Mouse (Mus musculus) liver, adult 2 months (tissue): ENCODE data around the gene Nlrp6. TPM values are rescaled to one million over a fixed set of nuclear protein-coding genes. Genes with fewer than 3 reads are reported as not detected.

Source experiments
- DNase-seq: peaks from one replicate; pipeline ENCODE4 v3.0.0-alpha.2; 2011; ENCODE audit warnings: low read depth, low spot score; ENCODE audit errors: extremely low read depth
- H3K27ac ChIP-seq: fragments of 200-500 bp; replicated peaks from 2 replicates; pipeline ENCODE4 v1.5.1; 2012; ENCODE audit warnings: low read depth, mild to moderate bottlenecking, control low read depth, inconsistent platforms, low read length; ENCODE audit not compliant: insufficient read depth
- H3K27me3 ChIP-seq: fragments of 200-500 bp; 2 replicates; pipeline ENCODE4 v1.6.1; 2012; ENCODE audit warnings: mild to moderate bottlenecking, moderate library complexity, low read length, inconsistent platforms; ENCODE audit not compliant: control insufficient read depth, insufficient read depth
- H3K36me3 ChIP-seq: fragments of 200-500 bp; 2 replicates; pipeline ENCODE4 v1.6.1; 2012; ENCODE audit warnings: low read length, inconsistent platforms; ENCODE audit not compliant: control insufficient read depth, insufficient read depth
- H3K4me1 ChIP-seq: fragments of 200-500 bp; 2 replicates; pipeline ENCODE4 v1.6.1; 2011; ENCODE audit warnings: low read length; ENCODE audit not compliant: control insufficient read depth, insufficient read depth
- H3K4me3 ChIP-seq: fragments of 200-500 bp; 2 replicates; pipeline ENCODE4 v1.5.1; 2011; ENCODE audit warnings: low read depth, mild to moderate bottlenecking, control low read depth, low read length, moderate library complexity; ENCODE audit not compliant: insufficient read depth
- H3K79me2 ChIP-seq: fragments of 200-500 bp; 2 replicates; pipeline ENCODE4 v1.6.1; 2012; ENCODE audit warnings: inconsistent platforms, mild to moderate bottlenecking, low read length, moderate library complexity; ENCODE audit not compliant: control insufficient read depth, insufficient read depth
- H3K9ac ChIP-seq: fragments of 200-500 bp; 2 replicates; pipeline ENCODE4 v1.6.1; 2012; ENCODE audit warnings: low read depth, mild to moderate bottlenecking, control low read depth, inconsistent platforms, low read length
- CTCF ChIP-seq: fragments of 200-500 bp; IDR thresholded peaks from 2 replicates; pipeline ENCODE4 v1.5.1; 2011; ENCODE audit warnings: low read depth, low read length, control low read depth
- POLR2A ChIP-seq: fragments of 200-500 bp; IDR thresholded peaks from 2 replicates; pipeline ENCODE4 v1.6.1; 2011; ENCODE audit warnings: low read length, control low read depth; ENCODE audit not compliant: insufficient read depth; ENCODE audit errors: extremely low read depth
- whole genome bisulfite sequencing: fragments of 180-500 bp; shearing (Covaris S2); methylation state at CpG from one replicate; pipeline ENCODE4 v1.1.7; 2018; 5-methylcytosine and 5-hydroxymethylcytosine counted together
- polyA plus RNA-seq: library from polyadenylated mRNA; depleted of rRNA; stranded (reverse); fragments of >200 nt; gene quantifications from 2 replicates; pipeline ENCODE4 v1.2.3, GENCODE M21; 2012
- total RNA-seq: library from RNA; depleted of rRNA; stranded (reverse); fragments of >200 nt; gene quantifications from 2 replicates; pipeline ENCODE4 v1.2.3, GENCODE M21; 2014

Nlrp6 gene
- total and polyA plus RNA-seq, 2 experiments, result 28.9 to 119 TPM

- peaks cover 5% of the 10 kb centered on the region; the same call in 1 of the 2 replicates for H3K79me2 ChIP-seq
- H3K27ac ChIP-seq, result peak overlapping the region; percentile 95
- peak overlapping the region; percentile 91 for H3K4me3 ChIP-seq
- 17% methylated on average over 13 of the region's 13 CpGs for WGBS
- TF ChIP-seq POLR2A, result 0 out of 2 replicates have a peak, but pooled peaks have one; percentile 38
- TF ChIP-seq CTCF, result 0 out of 2 replicates have a peak, but pooled peaks have one; percentile 12
- H3K27me3 ChIP-seq, result no peaks in the 10 kb centered on the region
- peak overlapping the region; percentile 98 for H3K9ac ChIP-seq
- DNase-seq, result peak; percentile 73
- peaks cover 26% of the 10 kb centered on the region for H3K4me1 ChIP-seq
- peaks cover 4% of the 10 kb centered on the region; the same call in 1 of the 2 replicates for H3K36me3 ChIP-seq
Observed at GRCm38 (mm10) chr7:140907131-140907530, 13.6 kb upstream of the Nlrp6 start.

DNA sequence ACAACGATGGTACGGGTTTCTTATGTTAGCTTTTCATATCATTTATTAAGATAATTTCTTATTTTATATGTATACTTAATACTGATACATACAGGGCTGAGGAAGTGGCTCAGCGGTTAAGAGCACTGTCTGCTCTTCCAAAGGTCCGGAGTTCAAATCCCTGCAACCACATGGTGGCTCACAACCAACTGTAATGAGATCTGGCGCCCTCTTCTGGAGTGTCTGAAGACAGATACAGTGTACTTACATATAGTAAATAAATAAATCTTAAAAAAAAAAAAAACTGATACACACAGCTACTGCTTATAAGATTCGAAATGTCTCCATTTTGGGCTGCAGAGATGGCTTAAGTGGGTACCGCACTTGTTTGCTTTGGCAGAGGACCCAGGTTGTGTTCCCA lies 13.0 kb upstream of the Nlrp6 start:
- peak overlapping the region; percentile 91 for H3K4me3 ChIP-seq
- no peak for DNase-seq
- H3K36me3 ChIP-seq, result peaks cover 4% of the 10 kb centered on the region; the same call in 1 of the 2 replicates
- TF ChIP-seq POLR2A (no peak), CTCF (peak; percentile 25; the same call in 1 of the 2 replicates)
- peak overlapping the region; percentile 95 for H3K27ac ChIP-seq
- H3K79me2 ChIP-seq, result peaks cover 5% of the 10 kb centered on the region; the same call in 1 of the 2 replicates
- H3K4me1 ChIP-seq, result peaks cover 27% of the 10 kb centered on the region
- H3K9ac ChIP-seq, result peak overlapping the region; percentile 41
- H3K27me3 ChIP-seq, result no peaks in the 10 kb centered on the region
- 25% methylated on average over 7 of the region's 7 CpGs for whole genome bisulfite sequencing

DNA sequence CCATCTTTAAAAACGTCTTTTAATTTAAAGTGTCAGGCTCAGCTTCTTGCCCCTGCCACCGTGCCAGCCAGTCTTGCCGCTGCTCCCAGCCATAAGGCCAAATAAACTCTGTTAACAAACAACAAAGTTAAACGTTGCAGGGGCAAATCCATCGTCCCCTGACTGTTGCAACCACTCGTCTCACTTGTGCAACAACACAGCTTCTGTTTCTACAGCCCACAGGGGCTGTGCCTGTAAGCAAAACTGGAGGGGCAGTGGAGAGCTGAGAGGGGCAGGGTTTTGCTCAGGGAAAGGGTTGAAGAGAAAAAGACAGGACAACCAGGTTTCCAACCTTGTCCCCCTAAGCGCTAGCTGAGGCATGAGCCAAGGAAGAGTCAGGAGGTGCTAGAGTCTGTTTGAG lies 12.5 kb upstream of the Nlrp6 start:
- TF ChIP-seq CTCF (no peak), POLR2A (0 out of 2 replicates have a peak, but pooled peaks have one; percentile 52)
- Histone ChIP-seq H3K79me2 (peaks cover 5% of the 10 kb centered on the region; the same call in 1 of the 2 replicates), H3K36me3 (peaks cover 4% of the 10 kb centered on the region; the same call in 1 of the 2 replicates), H3K9ac (peak overlapping the region; percentile 41), H3K4me1 (peaks cover 25% of the 10 kb centered on the region), H3K27ac (peak overlapping the region; percentile 87), H3K27me3 (no peaks in the 10 kb centered on the region), H3K4me3 (peak overlapping the region; percentile 28)
- 13% methylated on average over 7 of the region's 7 CpGs for WGBS
- DNase-seq, result peak; percentile 88

- peak; percentile 91 for DNase-seq
- peak overlapping the region; percentile 48 for H3K4me3 ChIP-seq
- WGBS, result under 1% methylated on average over 19 of the region's 19 CpGs
- peak overlapping the region; percentile 87 for H3K27ac ChIP-seq
- 0 out of 2 replicates have a peak, but pooled peaks have one; percentile 31 for TF ChIP-seq POLR2A
- peak; percentile 93 for TF ChIP-seq CTCF
- peaks cover 5% of the 10 kb centered on the region; the same call in 1 of the 2 replicates for H3K79me2 ChIP-seq
- no peaks in the 10 kb centered on the region for H3K27me3 ChIP-seq
- peak overlapping the region; percentile 72 for H3K9ac ChIP-seq
- H3K36me3 ChIP-seq, result peaks cover 4% of the 10 kb centered on the region; the same call in 1 of the 2 replicates
- H3K4me1 ChIP-seq, result peaks cover 28% of the 10 kb centered on the region
Observed at GRCm38 (mm10) chr7:140908634-140909107, 12.0 kb upstream of the Nlrp6 start.

- Histone ChIP-seq H3K36me3 (peaks cover 5% of the 10 kb centered on the region; the same call in 1 of the 2 replicates), H3K27ac (peak overlapping the region; percentile 84), H3K27me3 (no peaks in the 10 kb centered on the region), H3K79me2 (no peaks in the 10 kb centered on the region; the same call in 1 of the 2 replicates), H3K4me1 (peaks cover 40% of the 10 kb centered on the region), H3K4me3 (no peak overlapping the region), H3K9ac (peak overlapping the region; percentile 58)
- TF ChIP-seq POLR2A (no peak), CTCF (no peak)
- 41% methylated on average over 3 of the region's 3 CpGs for WGBS
- peak; percentile 53 for DNase-seq
Observed at GRCm38 (mm10) chr7:140912293-140912692, 8.4 kb upstream of the Nlrp6 start.
